8 mouse cellular contexts compared by ENCODE assay signal in genomic region chr10:34326701-34327100, GRCm38 (mm10). TPM values are rescaled to one million over a fixed set of nuclear protein-coding genes. Genes with fewer than 3 reads are reported as not detected.
DNase-seq lines count a peak whose midpoint lies in the region; TF ChIP-seq lines count a peak whose summit lies in the region.
"Had no signal": no experiment of that assay in that cellular context is flagged by ENCODE, and none has a peak within 500 bp of the region (broad histone marks: within the 10 kb centered on the region; RNA-seq: fewer than 3 reads in every experiment).

No protein-coding gene starts in this region.

- H3K79me2 ChIP-seq in CH12.LX (replicated peaks; ENCODE audit: control insufficient read depth, extremely low read depth, insufficient read depth, poor library complexity, severe bottlenecking) = no peaks in the 10 kb centered on the region

- WGBS in midbrain, embryonic 10.5 days = 27% methylated on average over 4 of the region's 4 CpGs

- peak; percentile 88 for TF ChIP-seq RAD21 in CH12.LX (IDR thresholded peaks at IDR 0.05; ENCODE audit: low read depth, low read length)

- peaks cover 3 to 17% of the 10 kb centered on the region in 2 experiments for H3K36me3 ChIP-seq in CH12.LX (replicated peaks in 1 of 2; ENCODE audit: control insufficient read depth in 1 of 2, insufficient read depth in 1 of 2, low read length in 1 of 2)
- no peaks in the 10 kb centered on the region for H3K36me3 ChIP-seq in midbrain, embryonic 10.5 days

- no peak for DNase-seq in left cerebral cortex, adult 2 months (ENCODE audit: extremely low spot score in 1 of 2, low spot score in 2 of 2)
- DNase-seq in left cerebral cortex, postnatal 36 days (ENCODE audit: low spot score in 2 of 2) = no peak
- peak; percentile 18 for DNase-seq in CH12.LX (ENCODE audit: extremely low read depth)
- peak; percentile 49 for DNase-seq in Muller cell, postnatal 12 days (ENCODE audit: inconsistent ontology term)
- peak; percentile 16 for DNase-seq in lung, postnatal 25 days (ENCODE audit: low spot score)
- no peak for DNase-seq in right cerebral cortex, postnatal 4 days
- no peak for DNase-seq in midbrain, embryonic 10.5 days (ENCODE audit: low spot score)

- TF ChIP-seq POLR2A in CH12.LX (IDR thresholded peaks at IDR 0.05; ENCODE audit: low read depth, low read length) = no peak

- dilution Hi-C loops in CH12.LX (cut with MboI; ENCODE audit: extremely low pct_ligation_motif_present, extremely low pct_unique_long_range_greater_than_20kb, low sequenced_read_pairs) = no loop called here

- H3K4me1 ChIP-seq in CH12.LX (ENCODE audit: control insufficient read depth in 1 of 2, insufficient read depth in 2 of 2) = 0 out of 4 replicates have a peak, but pooled peaks cover 0 to 2% of the 10 kb centered on the region in 2 experiments
- H3K4me1 ChIP-seq in midbrain, embryonic 10.5 days = no peaks in the 10 kb centered on the region
- H3K4me1 ChIP-seq: limb, embryonic 12.5 days had no signal

- H3K4me3 ChIP-seq in left cerebral cortex, adult 2 months = no peak overlapping the region
- no peak overlapping the region for H3K4me3 ChIP-seq in CH12.LX (replicated peaks in 1 of 3; ENCODE audit: low read depth in 2 of 3, low read length in 2 of 3, poor library complexity in 1 of 3)
- H3K4me3 ChIP-seq in midbrain, embryonic 10.5 days = no peak overlapping the region
- H3K4me3 ChIP-seq: limb, embryonic 12.5 days had no signal

- TF ChIP-seq EP300 in CH12.LX (IDR thresholded peaks at IDR 0.05; ENCODE audit: low read length) = no peak

- TF ChIP-seq CTCF in left cerebral cortex, adult 2 months (IDR thresholded peaks at IDR 0.05) = peak; percentile 90
- TF ChIP-seq CTCF in CH12.LX (conservative IDR thresholded peaks at IDR 0.05 in 1 of 2, IDR thresholded peaks at IDR 0.05 in 1 of 2; ENCODE audit: low read depth in 2 of 2, low read length in 2 of 2) = peak; percentile 65 to 83

- in situ Hi-C loops in CH12.LX (cut with MboI; ENCODE audit: low pct_ligation_motif_present, low pct_unique_long_range_greater_than_20kb, low sequenced_read_pairs) = no loop called here

- H3K27me3 ChIP-seq in CH12.LX (replicated peaks) = no peaks in the 10 kb centered on the region
- no peaks in the 10 kb centered on the region for H3K27me3 ChIP-seq in midbrain, embryonic 10.5 days (ENCODE audit: low read depth, poor library complexity, severe bottlenecking)
- H3K27me3 ChIP-seq: limb, embryonic 12.5 days had no signal

- no peak overlapping the region for H3K9ac ChIP-seq in CH12.LX (ENCODE audit: insufficient read depth, low read depth)
- H3K9ac ChIP-seq: limb, embryonic 12.5 days had no signal

- intact Hi-C loops in left cerebral cortex, adult 2 months (cut with DNase I) = loop anchor here (5.0 kb wide), 2 partner anchors 179 to 339 kb away; no protein-coding TSS in a partner anchor
- intact Hi-C loops in left cerebral cortex, postnatal 36 days (cut with DNase I) = loop anchor here (2.0 kb wide), 1 partner anchor 290 kb away; the partner anchor contains the start of gene Trappc3l

- H3K4me2 ChIP-seq in CH12.LX (ENCODE audit: insufficient read depth, low read depth, poor library complexity, severe bottlenecking) = no peak overlapping the region
- H3K4me2 ChIP-seq: limb, embryonic 12.5 days had no signal

- no peak overlapping the region for H3K27ac ChIP-seq in left cerebral cortex, adult 2 months
- no peak overlapping the region for H3K27ac ChIP-seq in CH12.LX (ENCODE audit: insufficient read depth, low read depth)
- no peak overlapping the region for H3K27ac ChIP-seq in midbrain, embryonic 10.5 days (replicated peaks)
- H3K27ac ChIP-seq: limb, embryonic 12.5 days had no signal

- H3K9me3 ChIP-seq in CH12.LX (replicated peaks; ENCODE audit: low read length) = no peaks in the 10 kb centered on the region
- H3K9me3 ChIP-seq in midbrain, embryonic 10.5 days (replicated peaks) = no peaks in the 10 kb centered on the region
- H3K9me3 ChIP-seq: limb, embryonic 12.5 days had no signal

TF ChIP-seq in CH12.LX, 34 proteins besides CTCF, POLR2A, EP300 and RAD21:
- TF ChIP-seq ZC3H11A (IDR thresholded peaks at IDR 0.05; ENCODE audit: low read depth, low read length) (0 out of 2 replicates have a peak, but pooled peaks have one; percentile 16), IRF4 (IDR thresholded peaks at IDR 0.05; ENCODE audit: low read depth, low read length) (no peak), MAZ (IDR thresholded peaks at IDR 0.05; ENCODE audit: low read depth, low read length) (no peak), CHD2 (IDR thresholded peaks at IDR 0.05; ENCODE audit: low read length) (no peak), MAX (IDR thresholded peaks at IDR 0.05; ENCODE audit: low read length) (no peak), SMC3 (IDR thresholded peaks at IDR 0.05; ENCODE audit: low read depth, low read length) (peak; percentile 51), USF1 (IDR thresholded peaks at IDR 0.05; ENCODE audit: low read depth, low read length) (no peak), RCOR1 (conservative IDR thresholded peaks at IDR 0.05; ENCODE audit: low read depth, low read length) (no peak)

RNA-seq across cellular contexts. Expression of gene Tspyl4, which starts 29.5 kb away (rescaled TPM):
- total RNA-seq in left cerebral cortex, adult 2 months (2021) = 100 to 1,000 TPM; 386 to 404 TPM
- total RNA-seq in left cerebral cortex, postnatal 36 days (2021) = 100 to 1,000 TPM; 363 to 401 TPM
- total RNA-seq in CH12.LX (2012; rRNA removed) (9.1 and 17.9 TPM in 2 replicates), CH12.LX (2014; rRNA removed) (8.7 and 9.8 TPM in 2 replicates)
- 2.9 and 3.7 TPM in 2 replicates for polyA plus RNA-seq in CH12.LX (2012; ENCODE audit: insufficient read length, low read depth)
- 38.1 and 61.6 TPM in 2 replicates for polyA plus RNA-seq in midbrain, embryonic 10.5 days (2016; fragmentation: Nextera tagmentation; extraction: Ambion mirVana)

RNA-seq across cellular contexts. Expression of gene Tspyl1, which starts 44.7 kb away (rescaled TPM):
- total RNA-seq in left cerebral cortex, adult 2 months (2021) = 100 to 1,000 TPM; 161 to 169 TPM
- total RNA-seq in left cerebral cortex, postnatal 36 days (2021) = 100 to 1,000 TPM; 155 to 166 TPM
- 17.2 and 18.9 TPM in 2 replicates for total RNA-seq in CH12.LX (2012; rRNA removed)
- 23.7 and 23.8 TPM in 2 replicates for total RNA-seq in CH12.LX (2014; rRNA removed)
- polyA plus RNA-seq in CH12.LX (2012; ENCODE audit: insufficient read length, low read depth) = 18.5 and 19.7 TPM in 2 replicates
- polyA plus RNA-seq in midbrain, embryonic 10.5 days (2016; fragmentation: Nextera tagmentation; extraction: Ambion mirVana) = 65.0 and 78.0 TPM in 2 replicates

Comparison
In these comparisons a context has a peak if more than half of its experiments do, and no peak if none do; other contexts are left out.
1. DNase-seq: peak in CH12.LX (single experiment), Muller cell, postnatal 12 days (single experiment) and lung, postnatal 25 days (single experiment); none in left cerebral cortex, adult 2 months (0 of 2), left cerebral cortex, postnatal 36 days (0 of 2), right cerebral cortex, postnatal 4 days (single experiment) and midbrain, embryonic 10.5 days (single experiment).
2. RNA of gene Tspyl4, which starts 29.5 kb away (total RNA-seq): 386 to 404 TPM in left cerebral cortex, adult 2 months and 363 to 401 TPM in left cerebral cortex, postnatal 36 days; 8.7 to 17.9 TPM in CH12.LX; every median in the first group is over 10 times any median in the second.
3. RNA of gene Tspyl1, which starts 44.7 kb away (total RNA-seq): 161 to 169 TPM in left cerebral cortex, adult 2 months and 155 to 166 TPM in left cerebral cortex, postnatal 36 days; 17.2 to 23.8 TPM in CH12.LX; every median in the first group is over 4 times any median in the second.